Mouse (Mus musculus): ENCODE data around the gene Ankle1.
"Not testable (repeated sequence)": the region's sequence is repeated elsewhere in the genome, so short reads cannot be mapped to it uniquely, and the experiment has no call there.

Gene Ankle1

DNA sequence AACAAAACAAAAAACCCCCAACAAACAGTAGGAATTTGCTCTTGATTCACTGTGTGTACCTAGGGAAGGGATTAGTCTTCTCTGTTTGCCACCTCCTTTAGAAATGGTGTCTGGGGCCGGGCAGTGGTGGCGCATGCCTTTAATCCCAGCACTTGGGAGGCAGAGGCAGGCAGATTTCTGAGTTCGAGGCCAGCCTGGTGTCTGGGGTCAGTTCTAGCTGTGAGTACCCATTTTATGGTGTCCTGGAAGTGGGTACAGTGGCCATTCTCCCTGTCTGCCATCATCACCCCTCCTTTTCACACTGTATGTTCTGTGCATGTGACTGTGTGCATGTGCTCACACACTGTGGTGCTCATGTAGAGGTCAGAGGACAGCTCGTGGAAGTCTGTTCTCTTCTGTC lies 2.4 kb downstream of the Ankle1 start:
- no peak for DNase-seq

- no peak for DNase-seq
Observed at GRCm38 (mm10) chr8:71411535-71412273, 5.9 kb downstream of the Ankle1 start.

DNA sequence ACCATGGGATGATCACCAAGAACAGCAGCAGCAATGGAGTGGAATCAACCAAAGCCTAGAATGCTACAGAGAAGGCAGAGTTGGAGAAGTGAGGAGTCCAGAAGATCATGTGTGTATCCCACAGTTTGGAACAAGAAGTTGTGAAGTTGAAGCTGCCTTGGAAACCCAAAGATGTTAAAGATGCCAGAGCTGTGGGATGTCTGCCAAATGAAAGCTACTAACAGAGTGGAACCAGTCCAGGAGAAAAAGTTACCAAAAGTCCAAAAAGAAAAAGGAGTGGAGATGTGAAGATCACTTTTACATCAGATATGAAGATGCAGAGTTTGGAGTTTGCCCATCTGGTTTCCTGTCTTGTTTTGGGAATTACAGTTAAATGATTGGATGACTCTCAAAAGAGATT lies 16.3 kb downstream of the Ankle1 start:
- no peak for DNase-seq

DNA sequence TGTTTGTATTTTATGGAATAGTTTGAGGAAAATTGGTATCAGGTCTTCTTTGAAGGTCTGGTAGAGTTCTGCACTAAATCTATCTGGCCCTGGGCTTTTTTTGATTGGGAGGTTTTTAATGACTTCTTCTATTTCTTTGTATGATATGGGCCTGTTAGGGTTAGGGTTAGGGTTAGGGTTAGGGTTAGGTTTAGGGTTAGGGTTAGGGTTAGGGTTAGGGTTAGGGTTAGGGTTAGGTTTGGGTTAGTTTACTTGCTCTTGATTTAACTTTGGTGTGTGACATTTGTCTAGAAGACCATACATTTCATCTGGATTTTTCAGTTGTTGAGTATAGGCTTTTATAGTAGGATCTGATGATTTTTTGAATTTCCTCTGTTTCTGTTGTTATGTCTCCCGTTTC lies 27.1 kb downstream of the Ankle1 start:
- not testable (repeated sequence) for DNase-seq

GRCm38 (mm10) chr8:71437041-71437440 lies 31.2 kb downstream of the Ankle1 start:
- DNase-seq, result no peak

GRCm38 (mm10) chr8:71441404-71441803 lies 35.6 kb downstream of the Ankle1 start:
- DNase-seq, result no peak

DNA sequence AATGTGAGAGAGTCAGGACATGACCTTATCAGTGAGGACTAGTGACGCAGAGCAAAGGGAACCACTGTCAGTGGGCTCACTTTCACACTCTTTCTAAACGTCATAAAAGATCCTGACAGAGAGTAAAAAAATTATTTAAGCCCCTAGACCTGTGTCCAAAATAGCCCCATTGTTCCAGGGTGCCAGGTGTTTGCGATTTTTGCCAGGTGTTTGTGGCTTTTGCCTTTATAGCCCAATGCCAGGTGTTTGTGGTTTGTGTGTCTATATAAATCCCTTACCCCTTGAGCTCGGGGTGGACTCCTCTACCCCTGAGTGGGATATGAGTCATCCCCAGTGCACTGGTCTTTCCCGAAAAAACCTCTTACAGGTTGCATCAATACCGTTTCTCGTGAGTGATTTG lies 39.3 kb downstream of the Ankle1 start:
- no peak for DNase-seq

GRCm38 (mm10) chr8:71451337-71451736 lies 45.5 kb downstream of the Ankle1 start:
- no peak for DNase-seq

DNA sequence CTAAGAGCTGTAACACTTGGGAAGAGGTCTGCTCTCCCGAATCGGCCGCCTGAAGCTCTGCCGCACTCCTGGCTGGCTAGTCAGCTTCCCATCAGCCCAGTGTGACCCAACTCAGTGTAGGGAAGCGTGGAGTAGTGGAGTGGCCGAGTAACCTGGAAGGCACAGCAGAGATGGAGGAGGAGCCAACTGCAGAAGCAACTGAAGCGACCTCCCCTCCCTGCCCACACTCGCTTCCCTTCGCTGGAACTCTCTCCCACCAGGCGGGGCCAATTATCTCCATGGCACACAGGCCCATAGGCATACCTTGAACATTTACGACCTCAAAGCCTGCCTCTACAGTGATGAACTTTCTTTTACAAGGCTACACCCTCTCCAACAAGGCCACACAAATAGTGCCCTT lies 46.0 kb downstream of the Ankle1 start:
- DNase-seq, result no peak

DNA sequence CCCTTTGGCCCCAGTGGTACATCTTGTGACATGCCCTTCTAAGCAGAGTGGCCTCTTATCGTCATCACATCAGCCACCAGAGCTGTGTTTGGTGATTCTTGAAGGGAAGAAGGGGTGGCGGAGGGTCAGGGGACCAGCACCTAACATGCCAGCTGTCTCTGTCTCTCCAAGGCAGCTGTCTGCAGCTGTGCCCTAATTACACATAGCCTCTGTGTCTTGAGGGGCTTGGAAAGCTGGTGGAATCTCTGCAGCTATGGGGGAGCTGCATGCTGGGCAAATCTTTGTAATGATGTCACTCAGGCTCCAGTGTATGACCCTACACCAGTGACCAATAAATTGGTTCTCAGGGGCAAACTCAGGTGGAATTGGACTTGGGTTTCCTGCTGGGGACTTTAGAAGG lies 46.9 kb downstream of the Ankle1 start:
- no peak for DNase-seq

DNA sequence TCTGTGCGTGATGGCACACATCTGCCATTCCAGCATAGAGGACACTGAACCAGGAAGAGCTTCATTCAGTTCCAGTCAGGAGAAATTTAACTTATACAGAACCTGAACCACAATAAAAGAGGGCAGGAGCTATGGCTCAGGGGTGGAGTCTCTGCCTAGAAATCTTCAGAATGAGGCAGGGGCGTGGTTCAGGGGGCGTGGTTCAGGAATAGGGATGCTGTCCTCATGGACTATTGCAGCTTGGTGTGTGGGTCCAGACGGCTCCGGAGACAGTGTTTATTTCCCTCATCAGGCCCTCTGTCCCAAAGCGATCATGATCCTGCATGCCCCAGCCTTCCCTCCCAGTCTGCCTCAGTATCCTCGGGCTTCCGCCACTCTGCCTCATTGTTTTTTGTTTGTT lies 48.9 kb downstream of the Ankle1 start:
- no peak for DNase-seq

GRCm38 (mm10) chr8:71456906-71457305 lies 51.1 kb downstream of the Ankle1 start:
- DNase-seq, result no peak

DNA sequence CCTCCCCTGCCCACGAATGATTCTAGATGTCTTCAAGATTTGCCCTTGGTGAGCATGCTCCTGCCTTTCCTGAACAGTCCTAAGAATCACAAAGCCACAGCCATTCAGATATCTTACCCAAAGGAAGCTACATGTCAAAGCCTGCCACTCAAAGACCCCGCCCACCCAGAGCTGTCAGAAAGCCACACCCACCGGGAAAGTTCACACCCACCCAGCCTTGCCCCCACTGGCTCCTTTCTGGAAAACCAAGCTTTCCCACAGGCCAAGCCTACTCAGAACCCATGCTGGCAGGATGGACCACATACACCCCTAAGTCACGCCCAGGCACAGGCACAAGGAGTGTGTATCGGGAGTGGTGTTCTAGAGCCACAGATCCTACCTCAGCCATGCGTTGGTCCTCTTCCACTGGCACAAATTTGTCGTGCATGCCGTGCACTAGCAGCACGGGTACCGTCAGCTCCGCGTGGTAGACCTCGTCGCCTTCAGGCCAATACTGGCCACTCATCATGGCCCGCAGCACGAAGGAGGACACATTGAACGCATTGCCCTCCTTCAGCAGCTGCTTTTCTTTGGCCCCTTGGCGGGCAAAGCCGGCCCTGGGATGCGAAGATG lies 52.0 kb downstream of the Ankle1 start:
- no peak for DNase-seq
